Mouse (Mus musculus) stomach, postnatal 0 days (tissue): Measurements from ENCODE around the gene Nfia. TPM values are rescaled to one million over a fixed set of nuclear protein-coding genes. Genes with fewer than 3 reads are reported as not detected.

ENCODE experiments used
- ATAC-seq: fragments of 200-750 bp; cut with Nextera tagmentation; 2 replicates; pipeline ENCODE4 v1.8.0; 2017; ENCODE audit not compliant: low FRiP score, low TSS enrichment
- DNase-seq: peaks from one replicate; pipeline ENCODE4 v3.0.0-alpha.2; 2016; ENCODE audit warnings: low spot score
- H3K27ac ChIP-seq: fragments of 300-500 bp; sonication (generic); replicated peaks from 2 replicates; pipeline ENCODE4 v1.5.1; 2014; ENCODE audit warnings: mild to moderate bottlenecking, control low read depth
- H3K27me3 ChIP-seq: fragments of 300-500 bp; sonication (generic); 2 replicates; pipeline ENCODE4 v1.6.1; 2014; ENCODE audit warnings: low read length; ENCODE audit not compliant: control insufficient read depth, insufficient read depth
- H3K36me3 ChIP-seq: fragments of 300-500 bp; sonication (generic); 2 replicates; pipeline ENCODE4 v1.6.1; 2014; ENCODE audit warnings: low read length, mixed read lengths; ENCODE audit not compliant: control insufficient read depth, insufficient read depth
- H3K4me1 ChIP-seq: fragments of 300-500 bp; sonication (generic); replicated peaks from 2 replicates; pipeline ENCODE4 v1.6.1; 2014; ENCODE audit warnings: antibody characterized with exemption; ENCODE audit not compliant: control insufficient read depth, insufficient read depth
- H3K4me2 ChIP-seq: fragments of 300-500 bp; sonication (generic); replicated peaks from 2 replicates; pipeline ENCODE4 v1.6.1; 2014; ENCODE audit warnings: low read depth, mild to moderate bottlenecking, control low read depth, moderate library complexity
- H3K4me3 ChIP-seq: fragments of 300-500 bp; sonication (generic); 2 replicates; pipeline ENCODE4 v1.5.1; 2014; ENCODE audit warnings: low read depth, low read length, control low read depth
- H3K9ac ChIP-seq: fragments of 300-500 bp; sonication (generic); 2 replicates; pipeline ENCODE4 v1.6.1; 2014; ENCODE audit warnings: mild to moderate bottlenecking, low read length, control low read depth, mixed read lengths
- H3K9me3 ChIP-seq: fragments of 300-500 bp; sonication (generic); 2 replicates; pipeline ENCODE4 v1.6.1; 2016; ENCODE audit warnings: low read length; ENCODE audit not compliant: control insufficient read depth
- CTCF ChIP-seq: IDR thresholded peaks from 2 replicates; pipeline ENCODE4 v1.5.1; 2016; ENCODE audit warnings: antibody characterized with exemption, low read depth, mild to moderate bottlenecking, moderate library complexity
- EP300 ChIP-seq: optimal IDR thresholded peaks from 2 replicates; pipeline ENCODE3; 2016; ENCODE audit warnings: antibody characterized with exemption
- WGBS: fragments of 180-500 bp; shearing (Covaris S2); extraction: QIAGEN DNeasy Blood & Tissue Kit; methylation state at CpG from one replicate; pipeline ENCODE4 v1.1.7; 2014; 5-methylcytosine and 5-hydroxymethylcytosine counted together
- polyA plus RNA-seq: library from polyadenylated mRNA; unstranded; fragments of >200 nt; fragmentation: Nextera tagmentation; extraction: Ambion mirVana; gene quantifications from 2 replicates; pipeline ENCODE4 v1.2.1, GENCODE M21; 2015

The Nfia gene
- polyA plus RNA-seq, 1 experiment from 2014 or later: 26.0 TPM

DNA sequence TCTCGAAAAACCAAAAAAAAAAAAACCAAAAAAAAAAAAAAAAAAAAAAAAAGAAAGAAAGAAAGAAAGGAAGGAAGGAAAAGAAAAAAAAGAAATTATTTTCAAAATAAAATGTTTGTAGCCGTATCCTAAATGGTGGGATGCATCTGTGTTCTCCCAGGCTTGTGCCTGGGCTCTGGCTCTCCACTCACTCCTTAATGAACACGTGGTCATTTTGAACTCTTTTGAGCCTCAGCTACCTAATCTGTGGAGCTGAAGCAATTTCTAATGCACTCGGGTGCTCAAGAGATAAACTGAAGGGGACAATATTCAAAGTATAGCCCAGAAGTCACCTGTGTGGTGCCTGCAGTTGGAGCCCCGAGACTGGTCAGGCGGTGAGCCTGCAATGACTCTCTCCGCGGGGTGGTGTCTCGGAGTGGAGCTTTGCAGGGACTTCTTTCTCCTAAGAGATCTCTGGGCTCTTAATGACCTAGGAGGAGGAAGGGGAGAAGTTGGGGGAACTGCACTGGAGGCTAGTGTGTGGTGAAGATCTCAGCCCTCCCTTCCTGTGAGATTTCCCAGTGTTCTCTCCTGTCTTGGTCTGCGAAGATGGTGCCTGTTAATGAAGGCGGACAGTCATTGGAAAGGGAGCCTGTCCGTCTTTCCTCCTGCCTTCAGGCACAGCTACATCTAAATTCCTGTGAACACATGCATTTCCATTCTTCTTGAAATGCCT, 57.0 kb downstream of the Nfia start:
- TF ChIP-seq CTCF (no peak), EP300 (no peak)
- H3K4me1 ChIP-seq: 0 out of 2 replicates have a peak, but pooled peaks cover 2% of the 10 kb centered on the region
- 87% methylated on average over 11 of the region's 12 CpGs for WGBS
- no peak overlapping the region for H3K4me2 ChIP-seq
- H3K36me3 ChIP-seq: no peaks in the 10 kb centered on the region
- H3K4me3 ChIP-seq: no peak overlapping the region
- H3K27ac ChIP-seq: no peak overlapping the region
- H3K27me3 ChIP-seq: no peaks in the 10 kb centered on the region
- no peaks in the 10 kb centered on the region for H3K9me3 ChIP-seq
- no peak overlapping the region for H3K9ac ChIP-seq
- ATAC-seq: no peak
- DNase-seq: no peak

DNA sequence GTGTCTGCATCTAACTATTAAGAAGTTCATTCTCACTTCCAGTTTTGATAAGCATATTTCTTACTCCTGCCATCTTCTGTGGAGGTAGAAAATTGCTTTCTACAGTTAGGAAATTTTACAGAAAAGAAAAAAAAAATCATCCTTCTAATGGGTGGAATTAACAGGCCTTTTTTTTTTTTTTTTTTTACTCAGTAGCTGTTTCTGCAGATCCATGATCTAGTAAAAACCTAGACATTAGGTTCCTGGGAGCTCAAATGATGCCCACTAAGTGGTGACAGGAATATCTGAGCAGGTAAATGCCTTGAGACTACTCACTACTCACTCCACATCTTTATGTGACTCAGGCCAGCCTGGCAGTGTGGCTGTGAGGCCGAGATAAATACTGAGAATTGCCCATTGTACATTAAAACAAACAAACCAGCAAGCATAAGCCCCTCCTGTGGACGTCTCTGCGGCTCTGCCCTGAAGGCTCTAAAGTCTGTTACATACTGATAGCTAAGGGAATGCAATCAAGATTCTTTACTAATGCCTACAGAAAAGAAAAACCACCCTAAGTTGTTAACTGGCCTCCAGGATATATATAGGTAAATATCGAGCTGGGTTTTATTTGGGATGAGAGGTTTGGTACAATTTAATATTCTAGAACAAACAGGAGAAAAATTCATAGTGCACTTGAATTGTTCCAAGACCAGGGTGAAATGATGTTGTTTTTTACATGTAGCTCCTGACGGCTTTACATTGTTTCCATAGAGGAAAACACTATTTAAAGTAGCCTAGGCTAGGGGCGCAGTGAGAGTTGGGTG, 57.7 kb downstream of the Nfia start:
- no peak for ATAC-seq
- no peak overlapping the region for H3K4me2 ChIP-seq
- TF ChIP-seq EP300 (no peak), CTCF (no peak)
- no peaks in the 10 kb centered on the region for H3K4me1 ChIP-seq
- H3K27ac ChIP-seq: no peak overlapping the region
- DNase-seq: no peak
- no peaks in the 10 kb centered on the region for H3K27me3 ChIP-seq
- 56% methylated on average over 6 of the region's 6 CpGs for WGBS
- no peaks in the 10 kb centered on the region for H3K9me3 ChIP-seq
- H3K9ac ChIP-seq: no peak overlapping the region
- no peak overlapping the region for H3K4me3 ChIP-seq
- no peaks in the 10 kb centered on the region for H3K36me3 ChIP-seq

DNA sequence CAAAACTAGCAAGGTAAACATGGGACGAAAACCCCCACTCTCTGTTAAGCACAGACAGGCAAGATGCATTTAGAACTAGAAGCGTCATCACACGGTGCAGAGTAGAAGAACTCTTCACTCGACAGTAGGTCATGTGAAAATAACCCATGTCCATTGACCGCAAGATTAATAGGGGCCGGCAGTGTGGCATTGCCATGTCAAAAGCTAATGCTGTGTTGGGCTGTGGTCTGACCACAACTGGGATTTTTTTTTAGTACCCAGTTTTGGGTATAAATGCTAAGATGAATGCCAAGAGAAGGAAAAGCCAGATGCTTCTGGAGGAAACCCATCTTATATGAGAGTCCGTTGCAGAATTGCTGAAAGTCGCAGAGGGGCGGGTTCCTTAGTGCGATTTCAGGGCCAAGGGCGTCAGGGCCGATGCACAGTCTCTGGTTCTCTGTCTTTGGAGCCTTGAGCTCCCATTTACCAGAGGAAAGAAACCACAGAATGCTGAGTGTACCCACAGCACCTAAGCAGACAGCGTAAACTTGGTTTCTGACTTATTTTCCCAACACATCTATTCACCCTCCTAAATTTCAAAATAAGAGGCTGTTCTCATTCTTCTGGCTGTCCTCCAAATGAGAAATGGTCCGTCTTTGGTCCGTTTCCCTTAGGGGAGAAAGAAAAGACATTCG, 58.5 kb downstream of the Nfia start:
- H3K27me3 ChIP-seq: no peaks in the 10 kb centered on the region
- no peak for TF ChIP-seq EP300
- TF ChIP-seq CTCF: no peak
- H3K27ac ChIP-seq: 0 out of 2 replicates have a peak overlapping the region, but pooled peaks have one; percentile 1
- H3K36me3 ChIP-seq: no peaks in the 10 kb centered on the region
- no peak overlapping the region for H3K9ac ChIP-seq
- ATAC-seq (no peak), DNase-seq (no peak)
- H3K4me1 ChIP-seq: no peaks in the 10 kb centered on the region
- H3K9me3 ChIP-seq: no peaks in the 10 kb centered on the region
- no peak overlapping the region for H3K4me2 ChIP-seq
- WGBS: 78% methylated on average over 16 of the region's 16 CpGs
- no peak overlapping the region for H3K4me3 ChIP-seq

DNA sequence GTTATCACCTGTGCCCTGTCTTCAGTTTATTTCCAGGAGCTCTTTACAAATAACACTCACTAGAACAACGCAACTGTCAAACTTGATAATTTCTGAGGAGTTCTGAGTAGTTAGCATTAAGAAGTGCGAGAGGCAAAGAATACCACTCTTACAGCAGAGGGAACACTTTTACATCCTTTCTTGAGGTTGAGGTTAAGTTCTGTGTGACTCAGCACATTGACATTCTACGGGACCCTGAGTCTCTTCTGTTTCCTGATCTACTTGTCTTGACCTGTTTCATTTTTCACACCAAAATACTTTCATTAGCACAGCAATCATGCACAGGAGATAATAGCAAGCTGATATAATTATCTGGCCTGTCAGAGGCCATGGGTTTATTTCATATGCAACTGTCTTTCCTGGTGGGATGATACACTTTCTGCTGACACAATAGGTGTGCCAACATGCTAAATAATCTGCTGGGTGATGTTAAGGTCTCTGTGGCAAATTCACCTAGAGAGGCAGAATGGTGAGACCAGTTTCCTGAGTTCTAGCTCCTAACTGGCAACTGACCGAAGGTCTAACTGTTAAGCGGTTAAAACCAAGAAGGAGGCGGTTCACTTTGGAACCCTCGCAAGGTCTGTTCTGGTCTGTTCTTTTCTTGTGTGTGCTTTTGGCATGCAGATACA, 59.2 kb downstream of the Nfia start:
- H3K9ac ChIP-seq: no peak overlapping the region

DNA sequence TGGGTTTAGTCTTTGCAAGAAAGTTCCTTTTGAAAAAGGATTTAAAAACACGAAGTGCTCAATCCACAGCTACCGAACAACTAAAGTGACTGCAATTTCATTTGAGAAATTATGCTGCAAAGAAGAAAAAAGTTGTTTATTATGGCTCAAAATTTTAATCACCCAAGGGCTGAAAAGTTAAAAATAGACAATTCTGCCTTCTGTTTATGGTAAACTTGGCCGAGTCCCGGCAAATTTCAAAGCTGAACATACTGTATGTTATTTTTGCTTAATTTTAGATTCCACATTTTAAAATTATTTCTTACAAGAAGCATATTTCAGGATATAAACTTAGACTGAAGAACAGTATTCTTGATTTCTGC, 59.7 kb downstream of the Nfia start:
- Histone ChIP-seq H3K4me2 (no peak overlapping the region), H3K4me3 (no peak overlapping the region), H3K36me3 (no peaks in the 10 kb centered on the region), H3K9me3 (no peaks in the 10 kb centered on the region), H3K4me1 (no peaks in the 10 kb centered on the region), H3K9ac (no peak overlapping the region), H3K27ac (no peak overlapping the region), H3K27me3 (no peaks in the 10 kb centered on the region)
- TF ChIP-seq CTCF: no peak
- no peak for TF ChIP-seq EP300
- 54% methylated on average over 4 of the region's 4 CpGs for WGBS
- DNase-seq (no peak), ATAC-seq (no peak)

More for the DNA sequence above, 59.2 kb downstream of the Nfia start:
- Histone ChIP-seq H3K9me3 (no peaks in the 10 kb centered on the region), H3K27ac (no peak overlapping the region), H3K4me3 (no peak overlapping the region), H3K4me2 (no peak overlapping the region), H3K27me3 (no peaks in the 10 kb centered on the region), H3K4me1 (no peaks in the 10 kb centered on the region), H3K36me3 (no peaks in the 10 kb centered on the region)
- TF ChIP-seq CTCF: no peak
- TF ChIP-seq EP300: no peak
- DNase-seq (no peak), ATAC-seq (no peak)
- 67% methylated on average over 7 of the region's 7 CpGs for WGBS
